Mouse (Mus musculus) retina, postnatal 1 day (tissue): ENCODE measurements around the gene Pbx4.

Experiments used
- DNase-seq: peaks from one replicate; pipeline ENCODE4 v3.0.0-alpha.2; 2012

Gene Pbx4

DNA sequence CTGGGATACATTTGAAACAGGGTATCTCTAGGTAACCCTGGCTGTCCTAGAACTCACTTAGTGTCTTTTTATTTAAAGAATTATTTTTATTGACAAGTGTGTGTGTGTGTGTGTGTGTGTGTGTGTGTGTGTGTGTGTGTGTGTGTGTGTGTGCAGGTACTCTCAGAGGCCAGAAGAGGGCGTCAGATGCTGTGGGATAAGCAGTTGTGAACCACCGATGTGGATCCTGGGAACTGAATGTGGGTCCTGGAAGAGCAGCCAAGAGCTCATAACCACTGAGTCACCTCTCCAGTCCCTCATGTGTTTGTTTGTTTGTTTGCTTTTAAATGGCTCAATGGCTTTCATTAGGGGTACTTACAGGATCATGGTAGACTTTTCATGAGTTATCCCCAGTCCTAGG, 17.4 kb upstream of the Pbx4 start:
- no peak for DNase-seq

DNA sequence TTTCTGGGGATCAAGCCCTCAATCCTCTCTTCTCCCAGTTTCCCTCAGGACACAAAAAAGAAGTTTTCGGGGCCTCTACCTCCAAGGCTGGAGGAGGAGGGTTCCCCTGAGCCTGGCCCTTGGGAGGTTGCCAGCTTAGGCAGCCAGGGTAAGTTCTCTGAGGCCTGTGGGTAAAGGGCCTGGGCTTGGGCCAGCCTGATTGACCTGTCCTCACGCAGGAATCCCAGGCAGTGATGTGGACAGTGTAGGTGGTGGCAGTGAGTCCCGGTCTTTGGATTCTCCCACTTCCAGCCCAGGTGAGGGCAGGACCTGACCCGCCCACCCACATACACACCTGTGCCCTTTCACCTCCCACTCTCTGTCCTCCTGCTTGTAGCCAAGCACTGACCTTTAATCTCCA, 16.9 kb upstream of the Pbx4 start:
- DNase-seq, result no peak

DNA sequence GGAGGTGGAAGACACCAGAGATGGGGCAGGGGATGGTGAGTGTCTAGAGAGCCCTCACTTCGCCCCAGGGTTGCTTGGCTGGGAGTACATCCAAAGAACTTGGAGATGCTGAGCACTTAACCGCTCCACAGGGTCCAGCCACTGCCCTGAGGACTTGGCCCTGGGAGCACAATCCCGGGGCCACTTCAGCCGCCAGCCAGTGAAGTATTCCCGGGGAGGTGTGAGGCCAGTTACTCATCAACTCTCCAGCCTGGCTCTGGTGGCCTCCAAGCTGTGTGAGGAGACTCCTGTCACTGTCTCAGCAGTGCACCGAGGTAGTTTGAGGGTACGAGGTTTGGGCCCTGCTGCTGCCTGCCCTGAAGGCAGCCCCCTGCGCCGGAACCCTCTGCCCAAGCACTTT, 11.8 kb upstream of the Pbx4 start:
- DNase-seq, result no peak

GRCm38 (mm10) chr8:69821971-69822385, 10.3 kb upstream of the Pbx4 start:
- DNase-seq, result peak; percentile 69

- DNase-seq, result peak; percentile 69
Measured at GRCm38 (mm10) chr8:69822386-69823191, 9.7 kb upstream of the Pbx4 start, which contains the start of gene Lpar2. Gene Lpar2 (plus strand): TSS chr8:69822429.

- DNase-seq, result no peak
Measured at GRCm38 (mm10) chr8:69826371-69826770, 5.9 kb upstream of the Pbx4 start.

GRCm38 (mm10) chr8:69837057-69837682, 4.9 kb downstream of the Pbx4 start:
- no peak for DNase-seq

DNA sequence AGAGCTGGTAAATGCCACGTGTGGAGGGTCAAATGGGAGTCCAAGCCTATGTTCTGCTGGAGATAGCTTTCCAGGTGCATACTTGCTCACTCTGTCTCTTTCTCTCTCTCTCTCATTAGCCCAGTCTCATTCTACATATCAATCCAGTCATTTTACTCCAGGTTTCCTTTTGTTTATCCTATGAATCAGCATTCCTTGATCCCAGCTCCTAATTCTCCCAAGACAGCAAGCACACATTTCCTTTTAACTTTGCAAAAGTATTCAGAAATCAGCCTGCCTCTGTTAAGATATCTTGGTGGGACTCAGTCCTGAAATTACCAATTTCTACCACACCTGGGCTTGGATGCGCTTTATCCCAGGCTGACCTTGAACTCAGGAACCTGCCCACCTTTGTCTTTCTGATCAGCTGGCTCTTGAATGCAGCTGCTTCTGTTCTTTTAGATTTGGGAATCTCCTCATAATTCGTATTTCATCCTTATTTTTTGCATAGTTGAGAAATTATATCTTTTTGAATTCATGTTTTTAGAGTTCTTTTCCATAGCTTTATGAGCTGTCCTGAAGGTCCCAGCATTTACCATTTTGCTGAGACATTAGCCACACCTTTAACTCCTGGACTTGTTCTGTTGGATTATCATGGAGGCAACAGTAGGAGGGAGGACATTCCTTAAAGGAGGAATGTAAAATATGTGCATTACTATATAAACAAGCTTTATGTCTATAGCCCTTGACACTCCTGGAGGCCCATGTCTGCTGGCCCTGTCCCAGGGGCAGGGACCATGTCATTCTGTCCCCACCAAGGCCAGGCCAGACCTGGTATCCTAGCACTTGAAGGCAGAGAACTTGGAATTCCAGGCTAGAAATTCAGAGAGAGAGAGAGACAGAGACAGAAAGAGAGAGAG, 15.1 kb downstream of the Pbx4 start:
- no peak for DNase-seq

- no peak for DNase-seq
Measured at GRCm38 (mm10) chr8:69848951-69849350, 16.7 kb downstream of the Pbx4 start.

GRCm38 (mm10) chr8:69849899-69850298, 17.6 kb downstream of the Pbx4 start:
- no peak for DNase-seq

- no peak for DNase-seq
Measured at GRCm38 (mm10) chr8:69850926-69851506, 18.7 kb downstream of the Pbx4 start.

GRCm38 (mm10) chr8:69853869-69854268, 21.6 kb downstream of the Pbx4 start:
- DNase-seq, result no peak

GRCm38 (mm10) chr8:69860807-69861206, 28.5 kb downstream of the Pbx4 start:
- DNase-seq, result peak; percentile 39

- no peak for DNase-seq
Measured at GRCm38 (mm10) chr8:69861251-69861650, 29.0 kb downstream of the Pbx4 start.

GRCm38 (mm10) chr8:69863387-69864020, 31.2 kb downstream of the Pbx4 start:
- no peak for DNase-seq

DNA sequence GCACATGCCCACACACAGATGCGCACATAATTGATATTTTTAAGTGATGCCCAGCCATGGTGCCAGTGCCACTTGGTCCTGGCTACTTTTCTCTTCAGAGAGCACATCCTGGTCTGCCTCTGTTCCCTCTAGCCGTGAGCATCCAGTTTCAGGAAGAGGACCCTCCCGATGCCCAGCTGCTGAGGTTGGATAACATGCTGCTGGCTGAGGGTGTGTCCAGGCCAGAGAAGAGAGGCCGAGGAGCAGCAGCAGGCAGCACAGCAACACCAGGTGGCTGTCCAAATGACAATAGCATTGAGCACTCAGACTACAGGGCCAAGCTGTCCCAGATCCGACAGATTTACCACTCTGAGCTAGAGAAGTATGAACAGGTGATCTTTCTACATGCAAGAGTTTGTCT, 31.9 kb downstream of the Pbx4 start:
- DNase-seq, result no peak

DNA sequence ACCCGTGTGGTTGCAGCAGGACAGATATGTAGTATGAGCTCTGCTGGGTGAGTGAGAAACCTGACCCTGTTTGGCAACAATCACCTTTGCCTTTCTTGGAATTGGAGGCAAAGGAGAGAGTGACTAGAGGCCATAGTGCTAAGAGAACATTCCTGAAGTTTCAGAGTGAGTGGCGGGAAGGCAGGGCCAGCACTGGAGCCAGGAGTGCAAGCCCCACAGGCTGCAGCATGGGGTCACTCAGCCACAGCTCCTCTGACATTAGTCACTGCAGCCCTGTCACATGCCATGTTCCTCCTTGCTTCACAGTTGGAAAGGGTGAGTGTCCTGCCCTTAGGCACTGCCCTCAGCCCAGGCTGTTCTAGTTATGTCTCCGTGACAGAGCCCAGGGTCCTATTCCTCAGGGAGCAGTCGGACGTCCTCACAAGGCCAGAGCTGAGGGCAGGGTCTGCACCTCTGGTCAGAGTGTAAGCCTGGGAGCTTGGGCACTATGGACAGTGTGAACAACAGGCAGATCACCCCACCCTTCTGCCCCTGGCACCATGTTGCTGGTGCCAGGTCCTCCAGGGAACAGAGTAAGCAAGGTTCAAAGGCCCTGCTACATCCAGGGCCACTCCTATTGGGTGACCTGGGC, 35.5 kb downstream of the Pbx4 start:
- no peak for DNase-seq

GRCm38 (mm10) chr8:69870003-69870765, 37.9 kb downstream of the Pbx4 start:
- DNase-seq, result no peak

- no peak for DNase-seq
Measured at GRCm38 (mm10) chr8:69870907-69871306, 38.6 kb downstream of the Pbx4 start.

DNA sequence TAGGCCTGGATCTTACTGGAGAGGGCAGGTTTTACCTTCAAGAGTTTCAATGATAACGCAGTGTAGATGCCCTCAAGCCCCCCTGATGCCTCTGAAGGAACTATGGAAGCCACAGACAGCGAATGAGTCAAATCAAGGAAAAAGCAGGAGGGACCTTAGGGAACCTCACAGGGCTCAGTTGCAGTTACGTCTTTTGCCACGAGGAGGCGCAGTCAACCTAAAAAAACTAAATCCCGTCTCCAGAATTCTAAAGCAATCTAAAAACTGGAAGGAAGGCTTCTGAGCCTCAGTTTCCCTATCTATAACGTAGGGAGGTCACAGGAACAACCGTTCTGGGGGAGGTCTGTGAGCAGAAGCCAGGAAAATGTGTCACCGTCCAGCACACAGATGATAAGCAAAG, 41.9 kb downstream of the Pbx4 start:
- peak; percentile 70 for DNase-seq

- no peak for DNase-seq
Measured at GRCm38 (mm10) chr8:69874654-69875053, 42.4 kb downstream of the Pbx4 start.
